Mouse (Mus musculus) gastrocnemius, adult 2 months (tissue): ENCODE measurements around the gene Cuedc1. TPM values are rescaled to one million over a fixed set of nuclear protein-coding genes. Genes with fewer than 3 reads are reported as not detected.

Source experiments
- DNase-seq: peaks from one replicate; pipeline ENCODE4 v3.0.0; 2022
- H3K27ac ChIP-seq: fragments of 200-600 bp; 2 replicates; pipeline ENCODE4 v1.8.1; 2022; ENCODE audit warnings: mild to moderate bottlenecking
- H3K4me3 ChIP-seq: fragments of 200-600 bp; 2 replicates; pipeline ENCODE4 v1.8.1; 2022; ENCODE audit warnings: mild to moderate bottlenecking, moderate library complexity
- CTCF ChIP-seq: fragments of 200-600 bp; IDR thresholded peaks from 2 replicates; pipeline ENCODE4 v1.8.1; 2022; ENCODE audit warnings: antibody characterized with exemption, mild to moderate bottlenecking, moderate library complexity
- intact Hi-C: fragments of 180-260 bp; cut with DNase I; formaldehyde crosslinking; loops from one replicate; pipeline ENCODE4 v1.15.1; 2025
- total RNA-seq, 2 experiments: library from RNA; stranded (reverse); gene quantifications; 2 replicates each; pipeline ENCODE4 v1.2.3; 2021

The Cuedc1 gene
- total RNA-seq, 2 experiments from 2014 or later: 101 to 127 TPM

GRCm38 (mm10) chr11:88159389-88159788 is 61.5 kb downstream of the Cuedc1 start:
- DNase-seq: peak; percentile 86
- Histone ChIP-seq H3K4me3 (peak overlapping the region; percentile 70), H3K27ac (peak overlapping the region; percentile 99)
- peak; percentile 21; the same call in 1 of the 2 replicates for TF ChIP-seq CTCF
- intact Hi-C loops: no loop called here

GRCm38 (mm10) chr11:88160316-88160715 is 62.5 kb downstream of the Cuedc1 start:
- peak; percentile 81 for DNase-seq
- no peak for TF ChIP-seq CTCF
- intact Hi-C loops: loop anchor here (2.0 kb wide), 1 partner anchor 92 kb away; the partner anchor contains the start of gene Vezf1
- Histone ChIP-seq H3K4me3 (peak overlapping the region; percentile 70), H3K27ac (peak overlapping the region; percentile 99)

GRCm38 (mm10) chr11:88161051-88161581 is 63.3 kb downstream of the Cuedc1 start:
- Histone ChIP-seq H3K27ac (peak overlapping the region; percentile 99), H3K4me3 (peak overlapping the region; percentile 70)
- TF ChIP-seq CTCF: no peak
- peak; percentile 90 for DNase-seq
- intact Hi-C loops: loop anchor here (2.0 kb wide), 1 partner anchor 92 kb away; the partner anchor contains the start of gene Vezf1

- H3K4me3 ChIP-seq: peak overlapping the region; percentile 70
- DNase-seq: peak; percentile 98
- peak; percentile 96 for TF ChIP-seq CTCF
- H3K27ac ChIP-seq: peak overlapping the region; percentile 99
- intact Hi-C loops: loop anchor here (2.0 kb wide), 2 partner anchors 25 to 93 kb away; partner anchors contain the start of gene Vezf1
Observed at GRCm38 (mm10) chr11:88161651-88162362, 63.9 kb downstream of the Cuedc1 start.

GRCm38 (mm10) chr11:88162740-88163139 is 64.9 kb downstream of the Cuedc1 start:
- Histone ChIP-seq H3K4me3 (peak overlapping the region; percentile 54), H3K27ac (peak overlapping the region; percentile 96)
- intact Hi-C loops: loop anchor here (2.0 kb wide), 1 partner anchor 24 kb away; no protein-coding TSS in a partner anchor
- TF ChIP-seq CTCF: no peak
- peak; percentile 40 for DNase-seq

GRCm38 (mm10) chr11:88164213-88164723 is 66.4 kb downstream of the Cuedc1 start:
- Histone ChIP-seq H3K27ac (peak overlapping the region; percentile 96), H3K4me3 (peak overlapping the region; percentile 64)
- no peak for DNase-seq
- TF ChIP-seq CTCF: no peak
- intact Hi-C loops: no loop called here

GRCm38 (mm10) chr11:88164801-88165377 is 67.0 kb downstream of the Cuedc1 start:
- no peak for TF ChIP-seq CTCF
- H3K4me3 ChIP-seq: peak overlapping the region; percentile 64
- intact Hi-C loops: no loop called here
- peak overlapping the region; percentile 96 for H3K27ac ChIP-seq
- peak; percentile 97 for DNase-seq

GRCm38 (mm10) chr11:88165683-88166364 is 68.0 kb downstream of the Cuedc1 start:
- peak; percentile 69 for DNase-seq
- Histone ChIP-seq H3K4me3 (peak overlapping the region; percentile 64), H3K27ac (peak overlapping the region; percentile 96)
- intact Hi-C loops: no loop called here
- TF ChIP-seq CTCF: no peak

- no peak for DNase-seq
- H3K4me3 ChIP-seq: peak overlapping the region; percentile 64
- peak overlapping the region; percentile 96 for H3K27ac ChIP-seq
- intact Hi-C loops: no loop called here
- TF ChIP-seq CTCF: no peak
Observed at GRCm38 (mm10) chr11:88166471-88166870, 68.6 kb downstream of the Cuedc1 start.

- no peak for TF ChIP-seq CTCF
- peak; percentile 15 for DNase-seq
- intact Hi-C loops: no loop called here
- Histone ChIP-seq H3K27ac (peak overlapping the region; percentile 91), H3K4me3 (no peak overlapping the region)
Observed at GRCm38 (mm10) chr11:88168611-88169010, 70.8 kb downstream of the Cuedc1 start.

GRCm38 (mm10) chr11:88169531-88170040 is 71.7 kb downstream of the Cuedc1 start:
- peak; percentile 51 for DNase-seq
- intact Hi-C loops: no loop called here
- TF ChIP-seq CTCF: no peak
- Histone ChIP-seq H3K4me3 (no peak overlapping the region; the same call in 1 of the 2 replicates), H3K27ac (peak overlapping the region; percentile 91)

- Histone ChIP-seq H3K4me3 (no peak overlapping the region), H3K27ac (peak overlapping the region; percentile 91)
- intact Hi-C loops: no loop called here
- DNase-seq: no peak
- TF ChIP-seq CTCF: no peak
Observed at GRCm38 (mm10) chr11:88170606-88171005, 72.7 kb downstream of the Cuedc1 start.
